Mouse (Mus musculus): ENCODE data around the gene Gm44965. TPM values are rescaled to one million over a fixed set of nuclear protein-coding genes. Genes with fewer than 3 reads are reported as not detected.

The Gm44965 gene
- polyA plus RNA-seq, 1 experiment from 2014 or later = not detected

- H3K4me3 ChIP-seq = no peak overlapping the region
- 69% methylated on average over 4 of the region's 4 CpGs for WGBS
- peaks cover 5% of the 10 kb centered on the region for H3K36me3 ChIP-seq
- no peak for ATAC-seq (replicated peaks; ENCODE audit: insufficient number of reproducible peaks, insufficient read depth, low FRiP score, low read depth)
- no peaks in the 10 kb centered on the region for H3K27me3 ChIP-seq
- no peaks in the 10 kb centered on the region for H3K9me3 ChIP-seq (replicated peaks)
- H3K4me1 ChIP-seq (replicated peaks) = peaks cover 41% of the 10 kb centered on the region
- H3K27ac ChIP-seq = peak overlapping the region; percentile 67
- H3K9ac ChIP-seq = no peak overlapping the region
- H3K4me2 ChIP-seq = no peak overlapping the region
Measured at GRCm38 (mm10) chr6:48565693-48566310, 27.9 kb upstream of the Gm44965 start.

- peak; percentile 54; the same call in 1 of the 2 replicates for ATAC-seq (replicated peaks; ENCODE audit: insufficient number of reproducible peaks, insufficient read depth, low FRiP score, low read depth)
- Histone ChIP-seq H3K9ac (no peak overlapping the region), H3K36me3 (peaks cover 5% of the 10 kb centered on the region), H3K4me3 (no peak overlapping the region), H3K4me1 (replicated peaks) (peaks cover 41% of the 10 kb centered on the region), H3K27me3 (no peaks in the 10 kb centered on the region), H3K27ac (peak overlapping the region; percentile 67), H3K9me3 (replicated peaks) (no peaks in the 10 kb centered on the region), H3K4me2 (no peak overlapping the region)
- 19% methylated on average over 5 of the region's 5 CpGs for WGBS
Measured at GRCm38 (mm10) chr6:48566312-48566711, 27.4 kb upstream of the Gm44965 start.

GRCm38 (mm10) chr6:48568036-48568984, 25.4 kb upstream of the Gm44965 start:
- H3K9me3 ChIP-seq (replicated peaks) = no peaks in the 10 kb centered on the region
- H3K36me3 ChIP-seq = peaks cover 5% of the 10 kb centered on the region
- peak; percentile 69 for ATAC-seq (replicated peaks; ENCODE audit: insufficient number of reproducible peaks, insufficient read depth, low FRiP score, low read depth)
- H3K4me1 ChIP-seq (replicated peaks) = peaks cover 55% of the 10 kb centered on the region
- peak overlapping the region; percentile 23 for H3K4me3 ChIP-seq
- peak overlapping the region; percentile 81 for H3K27ac ChIP-seq
- WGBS = 35% methylated on average over 21 of the region's 21 CpGs
- peak overlapping the region; percentile 54 for H3K4me2 ChIP-seq
- H3K27me3 ChIP-seq = no peaks in the 10 kb centered on the region
- no peak overlapping the region; the same call in 1 of the 2 replicates for H3K9ac ChIP-seq

GRCm38 (mm10) chr6:48569065-48569807, 24.5 kb upstream of the Gm44965 start:
- ATAC-seq (replicated peaks; ENCODE audit: insufficient number of reproducible peaks, insufficient read depth, low FRiP score, low read depth) = no peak
- H3K4me3 ChIP-seq = peak overlapping the region; percentile 23
- peak overlapping the region; percentile 54 for H3K4me2 ChIP-seq

GRCm38 (mm10) chr6:48572014-48572413, 21.7 kb upstream of the Gm44965 start:
- H3K4me3 ChIP-seq = peak overlapping the region; percentile 16
- H3K9ac ChIP-seq = no peak overlapping the region
- peaks cover 45% of the 10 kb centered on the region for H3K4me1 ChIP-seq (replicated peaks)
- no peaks in the 10 kb centered on the region for H3K36me3 ChIP-seq
- no peak for ATAC-seq (replicated peaks; ENCODE audit: insufficient number of reproducible peaks, insufficient read depth, low FRiP score, low read depth)
- peak overlapping the region; percentile 71 for H3K27ac ChIP-seq
- no peaks in the 10 kb centered on the region for H3K9me3 ChIP-seq (replicated peaks)
- H3K4me2 ChIP-seq = peak overlapping the region; percentile 31
- WGBS = 90% methylated on average over 5 of the region's 5 CpGs
- no peaks in the 10 kb centered on the region for H3K27me3 ChIP-seq

More at GRCm38 (mm10) chr6:48569065-48569807, 24.5 kb upstream of the Gm44965 start:
- no peaks in the 10 kb centered on the region for H3K9me3 ChIP-seq (replicated peaks)
- peak overlapping the region; percentile 81 for H3K27ac ChIP-seq
- WGBS = 34% methylated on average over 8 of the region's 8 CpGs
- no peaks in the 10 kb centered on the region for H3K27me3 ChIP-seq
- no peak overlapping the region for H3K9ac ChIP-seq
- peaks cover 5% of the 10 kb centered on the region for H3K36me3 ChIP-seq
- peaks cover 60% of the 10 kb centered on the region for H3K4me1 ChIP-seq (replicated peaks)

GRCm38 (mm10) chr6:48572572-48573061, 21.1 kb upstream of the Gm44965 start, which contains the start of gene Rarres2:
TSS of gene Rarres2 (minus strand) at chr6:48572789.
- H3K27me3 ChIP-seq = no peaks in the 10 kb centered on the region
- WGBS = 34% methylated on average over 6 of the region's 6 CpGs
- H3K4me3 ChIP-seq = peak within 1 kb of the TSS; percentile 16
- peak; percentile 41; the same call in 1 of the 2 replicates for ATAC-seq (replicated peaks; ENCODE audit: insufficient number of reproducible peaks, insufficient read depth, low FRiP score, low read depth)
- H3K27ac ChIP-seq = peak within 1 kb of the TSS; percentile 71
- no peaks in the 10 kb centered on the region for H3K36me3 ChIP-seq
- peaks cover 42% of the 10 kb centered on the region for H3K4me1 ChIP-seq (replicated peaks)
- peak within 1 kb of the TSS; percentile 31 for H3K4me2 ChIP-seq
- no peaks in the 10 kb centered on the region for H3K9me3 ChIP-seq (replicated peaks)
- no peak within 1 kb of the TSS for H3K9ac ChIP-seq

- 33% methylated on average over 10 of the region's 10 CpGs for WGBS
- no peaks in the 10 kb centered on the region for H3K27me3 ChIP-seq
- H3K9me3 ChIP-seq (replicated peaks) = no peaks in the 10 kb centered on the region
- H3K4me3 ChIP-seq = no peak overlapping the region
- no peak overlapping the region for H3K9ac ChIP-seq
- no peak overlapping the region for H3K4me2 ChIP-seq
- no peak for ATAC-seq (replicated peaks; ENCODE audit: insufficient number of reproducible peaks, insufficient read depth, low FRiP score, low read depth)
- peak overlapping the region; percentile 71 for H3K27ac ChIP-seq
- no peaks in the 10 kb centered on the region for H3K36me3 ChIP-seq
- H3K4me1 ChIP-seq (replicated peaks) = peaks cover 36% of the 10 kb centered on the region
Measured at GRCm38 (mm10) chr6:48573280-48573679, 20.5 kb upstream of the Gm44965 start.

GRCm38 (mm10) chr6:48573981-48574380, 19.8 kb upstream of the Gm44965 start:
- ATAC-seq (replicated peaks; ENCODE audit: insufficient number of reproducible peaks, insufficient read depth, low FRiP score, low read depth) = no peak
- Histone ChIP-seq H3K36me3 (no peaks in the 10 kb centered on the region), H3K27me3 (no peaks in the 10 kb centered on the region), H3K27ac (peak overlapping the region; percentile 53), H3K4me1 (replicated peaks) (peaks cover 29% of the 10 kb centered on the region), H3K4me3 (no peak overlapping the region), H3K9ac (no peak overlapping the region), H3K4me2 (no peak overlapping the region), H3K9me3 (replicated peaks) (no peaks in the 10 kb centered on the region)
- 54% methylated on average over 3 of the region's 3 CpGs for WGBS

- no peaks in the 10 kb centered on the region for H3K36me3 ChIP-seq
- peak overlapping the region; percentile 81 for H3K27ac ChIP-seq
- no peaks in the 10 kb centered on the region for H3K9me3 ChIP-seq (replicated peaks)
- 50% methylated on average over 5 of the region's 5 CpGs for WGBS
- no peaks in the 10 kb centered on the region for H3K27me3 ChIP-seq
- no peak for ATAC-seq (replicated peaks; ENCODE audit: insufficient number of reproducible peaks, insufficient read depth, low FRiP score, low read depth)
- no peak overlapping the region for H3K4me2 ChIP-seq
- H3K4me1 ChIP-seq (replicated peaks) = peaks cover 28% of the 10 kb centered on the region
- no peak overlapping the region for H3K9ac ChIP-seq
- no peak overlapping the region for H3K4me3 ChIP-seq
Measured at GRCm38 (mm10) chr6:48578736-48579135, 15.0 kb upstream of the Gm44965 start.

GRCm38 (mm10) chr6:48579215-48579648, 14.5 kb upstream of the Gm44965 start:
- Histone ChIP-seq H3K4me2 (peak overlapping the region; percentile 45), H3K4me3 (no peak overlapping the region), H3K4me1 (replicated peaks) (peaks cover 24% of the 10 kb centered on the region), H3K9ac (no peak overlapping the region), H3K36me3 (no peaks in the 10 kb centered on the region), H3K9me3 (replicated peaks) (no peaks in the 10 kb centered on the region), H3K27ac (peak overlapping the region; percentile 81), H3K27me3 (no peaks in the 10 kb centered on the region)
- 0 out of 2 replicates have a peak, but pooled peaks have one; percentile 48 for ATAC-seq (replicated peaks; ENCODE audit: insufficient number of reproducible peaks, insufficient read depth, low FRiP score, low read depth)
- WGBS = 6% methylated on average over 5 of the region's 5 CpGs

All from heart, embryonic 15.5 days (tissue).